7 mouse cellular contexts compared by ENCODE assay signal in genomic region chr15:93832431-93832936, GRCm38 (mm10).
A peak's percentile ranks its signal among the peaks of the same experiment; 100 is the strongest.
DNase-seq lines count a peak whose midpoint lies in the region; ATAC-seq and TF ChIP-seq lines count a peak whose summit lies in the region.

No protein-coding gene starts in this region.

- peak; percentile 41 for DNase-seq in midbrain, postnatal 0 days (ENCODE audit: low spot score)
- DNase-seq in frontal cortex, postnatal 10 days (ENCODE audit: low spot score in 2 of 2), result peak; percentile 43 to 74
- peak; percentile 46 for DNase-seq in heart, postnatal 25 days (ENCODE audit: low spot score)
- peak; percentile 66 for DNase-seq in telencephalon, adult 2 months (ENCODE audit: low read depth, low spot score)

- no peak for ATAC-seq in midbrain, postnatal 0 days (ENCODE audit: low FRiP score)
- ATAC-seq in midbrain, embryonic 13.5 days, result no peak
- no peak for ATAC-seq in limb, embryonic 15.5 days (ENCODE audit: insufficient number of reproducible peaks, low FRiP score, low TSS enrichment, low read depth)
- no peak for ATAC-seq in midbrain, embryonic 16.5 days

- H3K9ac ChIP-seq in midbrain, postnatal 0 days (replicated peaks; ENCODE audit: low read length, poor library complexity, severe bottlenecking), result no peak overlapping the region
- no peak overlapping the region for H3K9ac ChIP-seq in midbrain, embryonic 13.5 days (replicated peaks)
- no peak overlapping the region for H3K9ac ChIP-seq in limb, embryonic 15.5 days
- H3K9ac ChIP-seq in midbrain, embryonic 16.5 days (ENCODE audit: low read depth, low read length), result no peak overlapping the region

- H3K4me1 ChIP-seq in midbrain, postnatal 0 days (ENCODE audit: insufficient read depth, low read length), result no peaks in the 10 kb centered on the region
- H3K4me1 ChIP-seq in midbrain, embryonic 13.5 days (replicated peaks), result no peaks in the 10 kb centered on the region
- peaks cover 15% of the 10 kb centered on the region for H3K4me1 ChIP-seq in limb, embryonic 15.5 days
- H3K4me1 ChIP-seq in midbrain, embryonic 16.5 days (ENCODE audit: control insufficient read depth, insufficient read depth, low read length), result no peaks in the 10 kb centered on the region

- H3K9me3 ChIP-seq in midbrain, postnatal 0 days (ENCODE audit: low read length), result no peaks in the 10 kb centered on the region
- H3K9me3 ChIP-seq in midbrain, embryonic 13.5 days, result no peaks in the 10 kb centered on the region
- no peaks in the 10 kb centered on the region for H3K9me3 ChIP-seq in limb, embryonic 15.5 days
- no peaks in the 10 kb centered on the region for H3K9me3 ChIP-seq in midbrain, embryonic 16.5 days (replicated peaks; ENCODE audit: control insufficient read depth, low read length, poor library complexity, severe bottlenecking)

- intact Hi-C loops in heart, postnatal 25 days (cut with DNase I), result no loop called here

- H3K36me3 ChIP-seq in midbrain, postnatal 0 days (ENCODE audit: insufficient read depth, low read length), result no peaks in the 10 kb centered on the region
- no peaks in the 10 kb centered on the region for H3K36me3 ChIP-seq in midbrain, embryonic 13.5 days
- no peaks in the 10 kb centered on the region for H3K36me3 ChIP-seq in limb, embryonic 15.5 days
- no peaks in the 10 kb centered on the region for H3K36me3 ChIP-seq in midbrain, embryonic 16.5 days (ENCODE audit: control insufficient read depth, insufficient read depth, low read length)

- no peak overlapping the region for H3K27ac ChIP-seq in midbrain, postnatal 0 days (ENCODE audit: low read depth, low read length)
- no peak overlapping the region for H3K27ac ChIP-seq in midbrain, embryonic 13.5 days
- peak overlapping the region; percentile 63 for H3K27ac ChIP-seq in limb, embryonic 15.5 days
- H3K27ac ChIP-seq in midbrain, embryonic 16.5 days (ENCODE audit: low read length), result no peak overlapping the region

- no peaks in the 10 kb centered on the region for H3K27me3 ChIP-seq in midbrain, postnatal 0 days (ENCODE audit: insufficient read depth, low read length)
- no peaks in the 10 kb centered on the region for H3K27me3 ChIP-seq in midbrain, embryonic 13.5 days
- no peaks in the 10 kb centered on the region for H3K27me3 ChIP-seq in limb, embryonic 15.5 days
- no peaks in the 10 kb centered on the region for H3K27me3 ChIP-seq in midbrain, embryonic 16.5 days (ENCODE audit: control insufficient read depth, insufficient read depth, low read depth, low read length)

- no peak overlapping the region for H3K4me2 ChIP-seq in midbrain, postnatal 0 days (ENCODE audit: low read depth, low read length, poor library complexity, severe bottlenecking)
- H3K4me2 ChIP-seq in midbrain, embryonic 13.5 days (replicated peaks), result no peak overlapping the region
- no peak overlapping the region for H3K4me2 ChIP-seq in limb, embryonic 15.5 days
- no peak overlapping the region for H3K4me2 ChIP-seq in midbrain, embryonic 16.5 days (ENCODE audit: low read length)

- 81% methylated on average over 14 of the region's 14 CpGs for WGBS in midbrain, postnatal 0 days
- WGBS in midbrain, embryonic 13.5 days, result 91% methylated on average over 14 of the region's 14 CpGs
- WGBS in limb, embryonic 15.5 days, result 49% methylated on average over 14 of the region's 14 CpGs
- 89% methylated on average over 14 of the region's 14 CpGs for WGBS in midbrain, embryonic 16.5 days

- no peak overlapping the region for H3K4me3 ChIP-seq in midbrain, postnatal 0 days (ENCODE audit: low read depth, low read length)
- H3K4me3 ChIP-seq in midbrain, embryonic 13.5 days (replicated peaks), result no peak overlapping the region
- no peak overlapping the region for H3K4me3 ChIP-seq in limb, embryonic 15.5 days
- H3K4me3 ChIP-seq in midbrain, embryonic 16.5 days (ENCODE audit: low read depth, low read length), result no peak overlapping the region

- no peak for TF ChIP-seq CTCF in midbrain, postnatal 0 days (IDR thresholded peaks at IDR 0.05)
